Mouse (Mus musculus) embryonic facial prominence, embryonic 10.5 days (tissue): ENCODE data around the gene Tmem35b. TPM values are rescaled to one million over a fixed set of nuclear protein-coding genes. Genes with fewer than 3 reads are reported as not detected.

ENCODE experiments used
- DNase-seq: peaks from one replicate; pipeline ENCODE4 v3.0.0-alpha.2; 2017; ENCODE audit warnings: low spot score
- H3K27ac ChIP-seq: fragments of 300-500 bp; sonication (generic); replicated peaks from 2 replicates; pipeline ENCODE4 v1.5.1; 2016; ENCODE audit warnings: mild to moderate bottlenecking
- H3K27me3 ChIP-seq: fragments of 300-500 bp; sonication (generic); replicated peaks from 2 replicates; pipeline ENCODE4 v1.6.1; 2016; ENCODE audit warnings: low read depth, mild to moderate bottlenecking; ENCODE audit not compliant: poor library complexity, severe bottlenecking
- H3K36me3 ChIP-seq: fragments of 300-500 bp; sonication (generic); replicated peaks from 2 replicates; pipeline ENCODE4 v1.6.1; 2016; ENCODE audit warnings: mild to moderate bottlenecking, moderate library complexity
- H3K4me1 ChIP-seq: fragments of 300-500 bp; sonication (generic); 2 replicates; pipeline ENCODE4 v1.6.1; 2016
- H3K4me3 ChIP-seq: fragments of 300-500 bp; sonication (generic); 2 replicates; pipeline ENCODE4 v1.5.1; 2016; ENCODE audit warnings: mild to moderate bottlenecking, moderate library complexity
- H3K9me3 ChIP-seq: fragments of 300-500 bp; sonication (generic); 2 replicates; pipeline ENCODE4 v1.6.1; 2016; ENCODE audit warnings: mild to moderate bottlenecking
- WGBS: fragments of 180-500 bp; shearing (Covaris S2); methylation state at CpG from one replicate; pipeline ENCODE4 v1.1.7; 2016; 5-methylcytosine and 5-hydroxymethylcytosine counted together
- polyA plus RNA-seq: library from polyadenylated mRNA; unstranded; fragments of >200 nt; fragmentation: Nextera tagmentation; extraction: Ambion mirVana; gene quantifications from 2 replicates; pipeline ENCODE4 v1.2.1, GENCODE M21; 2016

Tmem35b gene
- polyA plus RNA-seq, 1 experiment from 2014 or later: 11.9 TPM

DNA sequence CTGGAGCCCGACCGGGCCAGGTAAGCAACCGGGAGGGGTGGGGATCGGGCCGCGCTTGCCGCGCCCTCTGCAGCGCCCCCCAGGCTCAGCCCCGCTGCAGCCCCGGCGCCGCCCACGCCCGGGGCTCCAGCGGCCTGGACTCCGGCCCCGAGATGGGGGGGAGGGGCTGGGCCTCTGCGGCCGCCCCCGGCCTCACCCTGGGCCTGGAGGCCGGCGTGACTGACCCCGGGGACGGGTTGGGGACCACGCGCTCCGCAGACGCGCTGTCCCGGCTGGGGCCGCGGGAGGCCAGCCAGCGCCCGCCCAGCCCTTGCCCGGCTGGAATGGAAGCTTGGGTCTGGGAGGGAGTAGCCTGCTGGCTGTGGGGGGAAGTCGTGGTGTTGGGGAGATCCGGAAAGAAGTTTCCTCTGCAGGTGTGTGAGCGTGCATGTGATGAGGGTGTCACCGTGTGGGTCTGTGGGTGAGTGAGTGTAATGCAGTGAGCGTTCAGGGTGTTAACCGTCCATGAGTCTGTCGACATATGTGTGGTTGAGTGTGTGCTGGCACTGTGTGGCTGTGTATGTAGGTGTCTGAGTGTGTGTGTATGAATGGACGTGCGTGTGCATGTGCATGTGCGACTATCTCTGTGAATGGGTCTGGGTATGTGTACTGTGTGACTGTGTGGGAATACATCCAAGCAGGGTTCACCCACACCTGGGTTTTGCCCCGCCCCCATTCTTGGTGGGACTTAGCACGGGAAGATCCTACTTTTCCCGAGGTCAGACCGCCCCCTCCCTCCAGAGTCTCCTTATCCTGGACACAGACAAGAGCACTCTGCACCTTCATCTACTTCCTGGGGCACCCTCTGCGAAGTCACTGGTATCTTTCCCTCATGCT, 46.1 kb downstream of the Tmem35b start:
- H3K4me3 ChIP-seq: peak overlapping the region; percentile 86
- H3K9me3 ChIP-seq: no peaks in the 10 kb centered on the region
- peaks cover 22% of the 10 kb centered on the region for H3K4me1 ChIP-seq
- no peaks in the 10 kb centered on the region for H3K36me3 ChIP-seq
- peaks cover 70% of the 10 kb centered on the region for H3K27me3 ChIP-seq
- peak overlapping the region; percentile 75 for H3K27ac ChIP-seq
- WGBS: 2% methylated on average over 50 of the region's 51 CpGs
- peak; percentile 60 for DNase-seq

DNA sequence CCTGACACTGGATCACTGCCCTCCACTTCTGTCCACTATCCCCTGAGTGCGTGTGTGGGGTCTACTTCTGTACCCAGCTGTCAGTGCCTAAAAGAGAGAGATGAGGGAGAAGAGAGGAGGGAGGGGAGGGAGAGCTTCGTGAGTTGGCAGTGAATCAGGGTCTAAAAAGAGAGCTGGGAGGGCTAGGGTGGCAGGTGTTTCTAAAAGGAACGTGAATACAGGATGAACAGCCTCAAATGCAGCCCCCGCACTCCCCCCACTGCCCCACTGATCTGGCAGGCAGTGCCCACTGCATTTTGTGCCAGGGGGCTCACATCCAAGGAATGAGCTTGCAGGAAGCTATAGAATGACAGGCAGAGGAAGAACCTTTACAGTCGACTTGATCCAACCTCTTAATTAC, 47.4 kb downstream of the Tmem35b start:
- H3K27ac ChIP-seq: no peak overlapping the region
- peaks cover 22% of the 10 kb centered on the region for H3K4me1 ChIP-seq
- 43% methylated on average over 5 of the region's 5 CpGs for WGBS
- no peak for DNase-seq
- no peaks in the 10 kb centered on the region for H3K9me3 ChIP-seq
- no peaks in the 10 kb centered on the region for H3K36me3 ChIP-seq
- H3K27me3 ChIP-seq: peaks cover 70% of the 10 kb centered on the region
- H3K4me3 ChIP-seq: no peak overlapping the region

GRCm38 (mm10) chr4:127171341-127171905, 47.9 kb downstream of the Tmem35b start:
- WGBS: 48% methylated on average over 4 of the region's 4 CpGs
- H3K4me3 ChIP-seq: no peak overlapping the region
- H3K9me3 ChIP-seq: no peaks in the 10 kb centered on the region
- no peak for DNase-seq
- peaks cover 22% of the 10 kb centered on the region for H3K4me1 ChIP-seq
- H3K27ac ChIP-seq: no peak overlapping the region
- H3K36me3 ChIP-seq: no peaks in the 10 kb centered on the region
- H3K27me3 ChIP-seq: peaks cover 70% of the 10 kb centered on the region

DNA sequence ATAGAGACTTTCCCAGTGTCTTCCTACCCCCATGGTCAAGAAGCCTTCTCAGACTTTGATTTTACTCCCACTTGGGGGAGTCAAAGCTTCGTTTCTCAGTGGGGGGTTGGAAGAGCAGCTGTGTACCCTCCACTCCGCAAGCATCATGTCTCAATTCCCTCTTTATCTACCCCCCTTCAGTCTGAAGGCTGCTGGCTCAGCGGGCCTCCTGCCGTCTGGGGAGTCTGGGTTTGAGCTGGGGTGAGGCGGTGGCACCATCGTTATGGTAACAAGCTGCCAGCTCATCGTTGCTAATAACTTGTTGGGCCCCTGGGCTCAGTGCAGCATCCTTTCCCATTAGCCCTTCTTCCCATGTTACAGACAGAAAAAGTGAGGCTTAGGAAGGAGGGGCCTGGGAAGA, 48.6 kb downstream of the Tmem35b start:
- H3K27me3 ChIP-seq: peaks cover 65% of the 10 kb centered on the region
- no peak overlapping the region for H3K27ac ChIP-seq
- H3K4me1 ChIP-seq: peaks cover 22% of the 10 kb centered on the region
- DNase-seq: no peak
- no peaks in the 10 kb centered on the region for H3K36me3 ChIP-seq
- 23% methylated on average over 7 of the region's 7 CpGs for WGBS
- no peak overlapping the region for H3K4me3 ChIP-seq
- H3K9me3 ChIP-seq: no peaks in the 10 kb centered on the region

GRCm38 (mm10) chr4:127172614-127173013, 49.1 kb downstream of the Tmem35b start:
- no peak for DNase-seq
- no peak overlapping the region for H3K27ac ChIP-seq
- peaks cover 62% of the 10 kb centered on the region for H3K27me3 ChIP-seq
- 68% methylated on average over 4 of the region's 4 CpGs for WGBS
- H3K9me3 ChIP-seq: no peaks in the 10 kb centered on the region
- no peak overlapping the region for H3K4me3 ChIP-seq
- peaks cover 22% of the 10 kb centered on the region for H3K4me1 ChIP-seq
- H3K36me3 ChIP-seq: no peaks in the 10 kb centered on the region

DNA sequence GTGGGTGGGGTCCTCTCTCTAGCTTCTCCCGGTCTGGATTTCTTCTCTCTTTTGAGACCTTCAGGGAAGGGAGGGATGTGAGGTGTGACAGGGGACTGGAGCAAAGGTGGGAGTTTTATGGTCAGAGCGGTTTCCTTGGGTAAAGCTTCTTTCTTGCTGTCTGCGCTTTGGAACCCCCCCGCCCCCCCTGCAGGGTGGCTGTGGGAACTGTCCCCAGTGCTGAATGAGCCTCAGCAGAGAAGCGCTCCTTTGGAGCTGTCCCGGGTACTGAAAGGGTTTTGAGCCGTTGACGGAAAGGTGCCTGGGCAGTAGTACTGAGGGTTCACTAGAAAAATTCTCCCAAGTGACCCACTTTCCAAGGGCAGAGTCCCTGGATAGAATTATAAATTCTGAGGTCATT, 50.0 kb downstream of the Tmem35b start:
- H3K27ac ChIP-seq: no peak overlapping the region
- peaks cover 15% of the 10 kb centered on the region for H3K4me1 ChIP-seq
- H3K36me3 ChIP-seq: no peaks in the 10 kb centered on the region
- 1% methylated on average over 8 of the region's 8 CpGs for WGBS
- DNase-seq: peak; percentile 81
- H3K4me3 ChIP-seq: no peak overlapping the region
- no peaks in the 10 kb centered on the region for H3K9me3 ChIP-seq
- peaks cover 62% of the 10 kb centered on the region for H3K27me3 ChIP-seq

GRCm38 (mm10) chr4:127174075-127174899, 50.8 kb downstream of the Tmem35b start:
- H3K4me1 ChIP-seq: peaks cover 10% of the 10 kb centered on the region
- no peak for DNase-seq
- H3K36me3 ChIP-seq: no peaks in the 10 kb centered on the region
- no peak overlapping the region for H3K27ac ChIP-seq
- no peaks in the 10 kb centered on the region for H3K9me3 ChIP-seq
- H3K27me3 ChIP-seq: peaks cover 62% of the 10 kb centered on the region
- 58% methylated on average over 8 of the region's 8 CpGs for WGBS
- no peak overlapping the region for H3K4me3 ChIP-seq

GRCm38 (mm10) chr4:127174900-127175278, 51.4 kb downstream of the Tmem35b start:
- 61% methylated on average over 4 of the region's 4 CpGs for WGBS
- H3K27me3 ChIP-seq: peaks cover 62% of the 10 kb centered on the region
- no peak overlapping the region for H3K4me3 ChIP-seq
- no peaks in the 10 kb centered on the region for H3K36me3 ChIP-seq
- no peak overlapping the region for H3K27ac ChIP-seq
- DNase-seq: no peak
- H3K4me1 ChIP-seq: peaks cover 9% of the 10 kb centered on the region
- no peaks in the 10 kb centered on the region for H3K9me3 ChIP-seq

GRCm38 (mm10) chr4:127177961-127178360, 54.5 kb downstream of the Tmem35b start:
- Histone ChIP-seq H3K36me3 (no peaks in the 10 kb centered on the region), H3K27ac (no peak overlapping the region), H3K4me3 (no peak overlapping the region), H3K27me3 (peaks cover 39% of the 10 kb centered on the region), H3K9me3 (no peaks in the 10 kb centered on the region), H3K4me1 (peaks cover 8% of the 10 kb centered on the region)
- 78% methylated on average over 11 of the region's 11 CpGs for WGBS
- DNase-seq: no peak

DNA sequence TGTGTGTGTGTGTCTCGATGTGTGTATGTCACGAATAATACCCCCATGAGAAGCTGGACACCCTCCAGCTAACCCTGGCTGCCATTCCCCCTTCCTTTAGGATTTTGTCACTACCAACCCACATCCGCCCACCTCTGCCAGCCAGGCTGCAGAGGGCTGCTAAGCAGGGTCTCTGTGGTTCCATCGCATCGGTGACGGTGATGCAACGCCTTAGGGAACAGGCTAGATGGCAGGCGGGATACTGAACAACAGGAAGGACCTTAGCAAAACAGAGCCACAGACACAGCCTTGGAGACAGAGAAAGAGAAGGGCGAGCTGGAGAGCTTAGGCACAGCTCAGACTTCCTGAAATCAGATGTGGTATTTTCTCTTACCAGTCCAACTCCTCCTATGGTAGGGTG, 55.2 kb downstream of the Tmem35b start:
- H3K4me1 ChIP-seq: peaks cover 8% of the 10 kb centered on the region
- peaks cover 33% of the 10 kb centered on the region for H3K27me3 ChIP-seq
- H3K27ac ChIP-seq: no peak overlapping the region
- H3K9me3 ChIP-seq: no peaks in the 10 kb centered on the region
- no peak overlapping the region for H3K4me3 ChIP-seq
- WGBS: 43% methylated on average over 9 of the region's 9 CpGs
- no peak for DNase-seq
- no peaks in the 10 kb centered on the region for H3K36me3 ChIP-seq
